Mouse (Mus musculus) neural tube, postnatal 0 days (tissue): ENCODE data around the gene Plekha1. TPM values are rescaled to one million over a fixed set of nuclear protein-coding genes. Genes with fewer than 3 reads are reported as not detected.

Experiments
- microRNA-seq: library from miRNA; unstranded; fragments of <30 nt; microRNA quantifications from one replicate; pipeline ENCODE4, GENCODE M21; 2016
- polyA plus RNA-seq: library from polyadenylated mRNA; unstranded; fragments of >200 nt; fragmentation: Nextera tagmentation; extraction: Ambion mirVana; gene quantifications from 2 replicates; pipeline ENCODE4 v1.2.1, GENCODE M21; 2015

Plekha1 gene
- polyA plus RNA-seq, result 40.6 and 44.2 TPM in 2 replicates

DNA sequence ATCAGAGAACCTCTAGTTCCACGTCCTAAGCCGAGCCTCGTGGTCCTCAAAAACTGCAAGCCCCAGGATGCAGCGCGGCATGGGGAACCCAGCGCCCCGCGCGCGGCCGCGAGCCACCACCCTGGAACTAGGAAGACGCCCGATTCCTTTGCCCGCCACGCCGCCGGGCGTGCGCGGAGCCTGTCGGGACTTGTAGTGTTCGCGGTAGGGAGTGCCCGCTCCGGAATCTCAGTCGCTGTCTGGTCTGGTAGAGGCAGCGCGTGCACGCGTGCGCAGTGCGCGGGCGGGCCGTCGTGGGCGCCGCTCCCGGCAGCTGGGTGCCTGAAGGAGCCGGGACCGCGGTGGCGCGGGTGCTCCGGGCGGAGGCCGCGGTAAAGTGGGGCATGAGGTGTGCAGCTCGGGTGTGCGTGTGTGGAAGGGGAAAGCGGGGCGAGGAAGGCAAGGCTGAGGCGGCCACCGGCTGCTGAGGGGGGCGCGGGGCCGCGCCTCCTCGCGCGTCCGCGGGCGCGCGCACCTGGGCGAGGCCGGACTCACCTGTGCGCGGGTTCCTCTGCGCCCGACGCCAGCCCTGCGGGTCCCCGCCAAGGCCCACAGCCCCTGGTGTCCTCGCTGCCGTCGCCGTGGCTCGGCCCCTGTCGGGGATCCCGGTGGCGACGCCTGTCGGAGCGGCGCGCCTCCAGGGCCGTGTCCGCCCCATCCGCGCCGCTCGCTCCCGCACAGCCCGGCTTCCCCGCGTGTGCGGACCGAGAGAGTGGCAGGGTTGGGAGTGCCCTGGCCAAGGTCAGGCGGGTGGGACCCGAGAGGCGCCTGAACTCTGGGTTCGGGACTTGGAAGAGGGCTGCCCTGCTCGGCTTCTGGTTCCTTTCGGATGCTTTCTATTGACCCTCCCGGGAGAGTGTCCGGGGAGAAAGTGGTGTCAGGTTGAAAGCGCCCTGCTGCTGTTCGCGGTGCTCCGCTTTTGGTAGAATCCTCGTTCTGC, at the start of gene Plekha1:
Gene Plekha1, plus strand, starts transcription at position 144 of the 979 bp plus-strand sequence.

DNA sequence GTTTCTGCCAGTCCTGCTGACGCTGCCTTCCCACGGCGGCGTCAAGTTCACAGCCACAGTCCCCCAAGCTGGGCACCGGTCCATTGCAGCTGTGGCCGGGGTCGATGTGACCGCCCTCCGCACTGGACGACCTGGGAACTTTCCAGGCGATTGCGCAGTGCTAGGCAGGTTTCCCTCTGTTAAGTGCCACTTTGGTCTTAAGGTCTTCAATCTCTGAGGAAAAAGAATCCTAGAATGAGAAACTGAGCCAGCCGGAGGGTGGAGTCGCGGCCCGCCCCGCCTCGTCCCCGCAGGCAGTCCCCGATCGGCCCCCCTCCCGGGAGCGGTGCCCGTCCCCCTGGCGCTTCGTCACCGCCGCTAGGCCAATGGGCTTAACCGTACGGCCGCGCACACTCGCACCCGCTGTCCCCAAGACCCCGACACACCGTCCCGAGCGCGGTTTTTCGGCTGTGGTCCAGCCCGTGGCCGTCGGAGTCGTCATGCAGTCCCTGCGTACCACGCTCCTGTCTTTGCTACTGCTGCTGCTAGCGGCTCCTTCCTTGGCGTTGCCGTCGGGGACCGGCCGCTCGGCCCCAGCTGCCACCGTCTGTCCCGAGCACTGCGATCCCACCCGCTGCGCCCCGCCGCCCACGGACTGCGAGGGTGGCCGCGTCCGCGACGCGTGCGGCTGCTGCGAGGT, 70.4 kb downstream of the Plekha1 start, which contains the start of gene Htra1:
Gene Htra1, plus strand, starts transcription at position 319 of the 679 bp plus-strand sequence.

Small RNAs within 50 kb of the gene (microRNA-seq; reads per million reads assigned to microRNA genes)
- gene Mir7061, result 1.5 reads per million

Other genes with a start within 250 kb of the Plekha1 start
- gene Btbd16, start 91.7 kb upstream of the Plekha1 start, polyA plus RNA-seq, result 0.15 and 0.22 TPM in 2 replicates
- 72.3 and 94.5 TPM in 2 replicates for gene Htra1, start 70.4 kb downstream of the Plekha1 start, polyA plus RNA-seq
- not detected in 2 replicates for gene Dmbt1, start 166.3 kb downstream of the Plekha1 start, polyA plus RNA-seq